Mouse (Mus musculus) bone marrow macrophage, adult 2 months (primary cell): Measurements from ENCODE around the gene Urad. TPM values are rescaled to one million over a fixed set of nuclear protein-coding genes. Genes with fewer than 3 reads are reported as not detected.
A peak's percentile ranks its signal among the peaks of the same experiment; 100 is the strongest.

Source experiments
- H3K27ac ChIP-seq: 2 replicates; pipeline ENCODE4 v1.5.1; 2012; ENCODE audit warnings: low read depth, low read length; ENCODE audit not compliant: insufficient read depth
- H3K4me1 ChIP-seq: 2 replicates; pipeline ENCODE4 v1.6.1; 2012; ENCODE audit warnings: low read length; ENCODE audit not compliant: control insufficient read depth, insufficient read depth
- H3K4me3 ChIP-seq: 2 replicates; pipeline ENCODE4 v1.5.1; 2012; ENCODE audit warnings: mild to moderate bottlenecking, low read length, moderate library complexity; ENCODE audit not compliant: insufficient read depth
- CTCF ChIP-seq: IDR thresholded peaks from 2 replicates; pipeline ENCODE4 v1.5.1; 2012; ENCODE audit warnings: low read depth, mild to moderate bottlenecking, low read length, moderate library complexity
- POLR2A ChIP-seq: IDR thresholded peaks from 2 replicates; pipeline ENCODE4 v1.6.1; 2012; ENCODE audit warnings: mild to moderate bottlenecking, low read depth, low read length, borderline replicate concordance
- polyA plus RNA-seq: library from polyadenylated mRNA; stranded (reverse); fragments of >200 nt; gene quantifications from 2 replicates; pipeline ENCODE4 v1.2.4, GENCODE M21; 2012; ENCODE audit not compliant: missing spikeins, insufficient read depth, insufficient read length

The Urad gene
- polyA plus RNA-seq, 1 experiment: not detected

DNA sequence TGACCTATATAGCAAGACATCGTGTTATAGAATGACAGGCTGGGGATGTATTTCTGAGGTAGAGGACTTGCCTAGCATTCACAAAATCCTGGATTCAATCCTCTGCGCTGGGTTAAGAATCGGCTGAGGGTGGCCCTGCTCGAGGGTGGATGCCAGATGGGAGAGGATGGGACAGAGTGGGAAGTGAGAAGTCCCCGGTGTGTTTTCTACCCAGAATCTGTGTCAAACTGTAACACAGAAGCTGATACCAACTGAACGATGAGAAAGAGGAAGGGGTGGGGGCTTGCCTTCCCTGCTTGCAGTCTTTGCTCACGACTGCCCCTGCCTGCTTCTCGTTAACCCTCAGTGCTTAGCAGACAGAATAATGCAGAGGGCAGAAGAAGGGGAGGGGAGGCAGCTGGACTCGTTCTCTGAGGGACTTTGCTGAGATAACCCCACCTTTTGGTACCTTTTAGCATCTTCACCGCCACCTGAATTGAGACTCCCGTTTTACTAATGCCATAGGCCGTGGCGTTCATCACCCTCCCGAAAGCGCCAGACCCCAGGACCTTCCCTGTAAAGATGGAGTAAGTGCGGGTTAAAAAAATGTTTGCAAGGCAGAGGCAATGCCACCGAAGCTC, 32.0 kb upstream of the Urad start:
- no peaks in the 10 kb centered on the region for H3K4me1 ChIP-seq

DNA sequence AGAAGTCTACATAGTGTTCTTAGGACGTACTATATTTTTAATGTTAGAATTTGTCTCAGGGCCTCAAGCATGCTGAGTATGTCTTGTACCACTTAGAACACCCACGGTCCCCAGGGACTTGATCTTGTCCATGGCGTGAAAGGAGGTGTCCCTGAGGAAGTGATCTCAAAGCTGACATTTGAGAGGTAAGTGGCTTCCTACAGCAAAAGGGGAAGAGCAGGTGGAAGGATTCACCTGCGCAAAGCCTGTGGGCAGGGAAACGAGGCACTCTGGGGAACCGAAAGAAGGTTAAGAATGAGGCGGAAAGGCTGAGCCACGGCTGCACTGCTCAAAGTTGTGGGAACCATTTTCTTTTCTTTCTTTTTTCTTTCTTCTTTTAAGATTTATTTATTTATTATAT, 29.7 kb upstream of the Urad start:
- TF ChIP-seq POLR2A (no peak), CTCF (no peak)
- Histone ChIP-seq H3K27ac (no peak overlapping the region), H3K4me1 (no peaks in the 10 kb centered on the region), H3K4me3 (no peak overlapping the region)

More for the DNA sequence above, 32.0 kb upstream of the Urad start:
- no peak for TF ChIP-seq CTCF
- TF ChIP-seq POLR2A: no peak
- Histone ChIP-seq H3K4me3 (no peak overlapping the region), H3K27ac (no peak overlapping the region)

DNA sequence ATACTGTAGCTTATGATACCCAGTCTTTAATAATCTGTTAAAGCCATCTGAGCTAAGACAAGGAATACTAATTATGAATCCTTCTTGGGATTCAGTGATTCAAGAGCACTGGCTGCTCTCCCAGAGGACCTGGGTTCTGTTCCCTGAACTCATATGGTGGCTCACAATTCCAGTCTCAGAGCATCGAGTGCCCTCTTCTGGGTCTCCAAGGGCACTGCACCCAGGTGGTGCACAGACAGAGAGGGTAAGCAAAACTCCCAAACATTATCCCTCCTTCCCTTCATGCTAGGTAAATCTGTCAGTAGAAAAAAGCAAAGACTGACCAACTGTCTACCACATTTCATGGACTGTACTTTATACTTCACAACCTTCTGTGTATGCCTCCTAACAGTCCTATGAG, 23.7 kb upstream of the Urad start:
- H3K4me3 ChIP-seq: no peak overlapping the region
- TF ChIP-seq POLR2A (no peak), CTCF (no peak)
- no peaks in the 10 kb centered on the region for H3K4me1 ChIP-seq
- H3K27ac ChIP-seq: no peak overlapping the region

DNA sequence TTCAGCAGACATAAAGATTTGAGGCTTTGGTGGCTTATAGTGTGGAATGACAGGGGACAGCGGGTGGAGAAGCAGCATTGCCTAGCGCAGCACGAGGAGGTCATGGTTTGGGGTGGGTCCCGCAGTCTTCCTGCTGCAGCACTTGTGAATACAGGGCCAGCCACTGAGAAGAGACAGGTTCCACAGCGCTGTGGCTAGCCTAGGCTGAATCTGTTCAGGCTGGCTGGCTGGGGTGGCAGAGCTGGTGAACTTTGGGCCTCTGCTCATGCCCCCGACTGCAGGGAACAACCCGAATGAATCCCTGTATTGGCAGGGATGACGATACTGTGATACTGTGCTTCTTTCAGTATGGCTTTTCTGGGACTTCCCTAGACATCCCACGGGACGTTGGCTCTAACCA, 21.7 kb upstream of the Urad start:
- Histone ChIP-seq H3K4me1 (no peaks in the 10 kb centered on the region), H3K27ac (no peak overlapping the region), H3K4me3 (no peak overlapping the region)
- TF ChIP-seq CTCF (no peak), POLR2A (no peak)

DNA sequence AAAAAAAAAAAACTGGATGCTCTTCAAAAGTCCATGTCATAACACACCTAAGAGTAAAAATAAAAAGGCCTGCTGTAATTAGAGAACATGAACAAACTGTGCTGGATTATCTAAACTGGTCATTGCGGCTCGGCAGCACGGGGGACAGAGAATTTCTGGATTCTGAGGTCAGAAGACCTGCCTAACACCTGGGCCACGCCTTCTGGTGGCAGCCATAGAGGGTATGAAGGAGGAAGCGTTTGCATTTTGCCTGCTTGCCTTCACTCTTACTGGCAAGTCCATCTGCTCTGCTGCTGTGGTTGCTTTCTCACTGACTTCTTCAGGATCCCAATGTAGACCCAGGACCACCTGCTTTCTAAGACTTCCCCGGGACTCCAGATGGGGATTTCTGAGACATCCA, 20.7 kb upstream of the Urad start:
- no peak for TF ChIP-seq POLR2A
- H3K4me3 ChIP-seq: no peak overlapping the region
- no peaks in the 10 kb centered on the region for H3K4me1 ChIP-seq
- H3K27ac ChIP-seq: no peak overlapping the region

DNA sequence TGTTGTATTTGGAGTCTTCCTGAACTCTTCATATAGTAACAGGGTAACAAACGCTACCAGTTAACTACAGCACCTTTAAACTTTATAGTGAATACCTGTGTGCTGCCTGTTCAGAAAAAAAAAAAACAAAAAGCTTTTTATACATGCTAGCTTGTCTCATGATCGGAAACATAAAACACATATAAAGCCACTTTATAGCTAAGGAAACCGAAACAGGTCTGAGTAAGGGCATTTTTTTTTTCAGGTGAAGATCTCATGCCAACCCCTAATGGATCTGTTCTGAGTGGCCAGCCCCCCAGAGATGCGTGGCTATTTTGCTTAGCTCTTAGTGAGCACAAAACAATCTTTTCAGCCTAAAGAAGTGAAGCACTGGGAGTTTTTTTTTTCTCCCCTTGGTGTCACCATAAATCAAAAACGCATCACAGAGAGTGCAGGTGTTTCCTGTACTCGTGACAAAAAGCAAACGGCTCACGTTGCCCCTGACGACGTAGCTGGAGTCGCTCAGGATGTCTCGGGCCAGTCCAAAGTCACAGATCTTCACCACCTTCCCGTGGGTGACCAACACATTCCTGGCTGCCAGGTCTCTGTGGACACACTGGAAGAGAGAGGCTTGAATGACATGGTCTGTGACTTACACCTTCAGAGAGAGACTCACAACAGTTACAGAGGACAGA, 18.6 kb upstream of the Urad start:
- Histone ChIP-seq H3K4me3 (no peak overlapping the region), H3K27ac (no peak overlapping the region), H3K4me1 (no peaks in the 10 kb centered on the region)
- TF ChIP-seq CTCF (no peak), POLR2A (no peak)

DNA sequence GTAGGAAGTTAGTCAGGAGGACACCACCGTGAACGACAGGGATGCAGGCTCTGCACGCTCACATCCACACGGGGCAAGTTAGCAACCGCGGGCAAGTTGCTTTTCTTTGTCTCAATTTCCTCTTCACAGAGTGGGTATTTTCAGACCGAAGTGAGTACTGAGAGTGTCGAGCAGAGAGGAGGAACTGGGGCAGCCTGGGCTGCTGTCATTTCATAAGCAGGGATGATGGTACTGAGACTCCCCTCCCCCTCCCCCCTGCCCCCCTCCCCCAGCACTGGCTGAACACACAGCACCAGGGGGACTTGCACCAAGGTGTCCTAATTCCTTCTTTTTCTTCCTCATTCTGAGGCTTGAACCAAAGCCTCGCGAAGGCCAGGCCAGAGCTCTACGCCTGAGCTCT, 17.3 kb upstream of the Urad start:
- no peaks in the 10 kb centered on the region for H3K4me1 ChIP-seq
- no peak overlapping the region for H3K27ac ChIP-seq
- H3K4me3 ChIP-seq: no peak overlapping the region
- TF ChIP-seq POLR2A (no peak), CTCF (no peak)

DNA sequence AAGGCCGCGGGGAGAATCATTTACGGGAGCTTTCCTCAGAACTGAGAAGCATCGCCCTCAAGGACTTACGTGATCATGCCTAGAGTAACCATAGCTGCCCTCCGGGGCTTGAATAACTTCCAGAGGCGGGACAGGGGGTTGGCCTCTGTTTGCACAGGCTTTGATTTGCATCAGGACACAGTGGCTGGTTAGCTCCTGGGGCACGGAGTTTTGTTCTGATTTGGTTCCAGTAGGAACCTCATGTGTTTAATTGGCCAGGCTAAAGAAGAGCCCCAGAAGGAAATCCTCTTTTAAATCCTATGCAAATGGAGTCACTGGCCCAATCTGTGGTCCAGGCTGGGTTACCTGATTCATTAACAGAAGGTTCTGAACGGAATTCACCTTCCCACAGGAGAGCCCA, 16.7 kb upstream of the Urad start:
- Histone ChIP-seq H3K4me1 (no peaks in the 10 kb centered on the region), H3K4me3 (no peak overlapping the region), H3K27ac (no peak overlapping the region)
- TF ChIP-seq POLR2A: no peak
- no peak for TF ChIP-seq CTCF

DNA sequence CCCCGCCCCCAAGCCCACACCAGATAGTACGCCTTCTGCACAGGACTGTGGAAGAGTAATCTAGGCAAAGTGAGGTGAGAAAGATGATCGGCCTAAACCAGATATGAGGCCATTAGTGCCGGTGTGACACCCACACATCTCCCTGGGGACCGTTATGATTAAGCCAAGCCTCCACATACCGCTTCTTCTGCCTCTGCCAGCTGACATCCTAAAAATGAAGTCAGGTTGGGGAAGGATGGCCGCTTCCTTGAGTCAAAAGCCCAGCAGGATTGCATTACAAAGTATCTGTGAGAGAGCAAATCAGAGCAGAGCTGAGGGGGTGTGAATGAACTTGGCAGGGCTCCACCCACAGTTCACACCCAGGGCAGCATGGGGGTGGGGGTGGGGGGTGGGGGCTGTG, 10.5 kb upstream of the Urad start:
- Histone ChIP-seq H3K4me3 (no peak overlapping the region), H3K4me1 (no peaks in the 10 kb centered on the region), H3K27ac (no peak overlapping the region)
- no peak for TF ChIP-seq POLR2A
- no peak for TF ChIP-seq CTCF

DNA sequence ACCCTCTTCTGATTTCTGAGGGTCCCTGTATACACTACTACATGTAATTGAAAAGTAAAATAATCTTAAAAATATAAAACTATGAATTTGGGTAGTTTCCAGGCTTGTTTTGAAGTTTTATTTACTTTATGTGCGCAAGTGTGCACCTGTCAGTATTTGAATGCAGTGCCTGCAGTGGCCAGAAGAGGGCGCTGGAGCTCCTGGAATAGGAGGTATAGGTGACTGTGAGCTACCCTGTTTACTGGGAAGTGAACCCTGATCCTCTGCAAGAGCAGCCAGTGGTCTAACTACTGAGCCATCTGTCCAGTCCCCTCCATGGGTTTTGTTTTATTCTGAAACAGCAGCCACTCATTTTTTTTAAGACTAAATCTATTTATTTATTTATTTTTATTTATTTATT, 9.3 kb upstream of the Urad start:
- TF ChIP-seq POLR2A (no peak), CTCF (peak; percentile 93)
- Histone ChIP-seq H3K4me1 (no peaks in the 10 kb centered on the region), H3K27ac (no peak overlapping the region), H3K4me3 (no peak overlapping the region)

DNA sequence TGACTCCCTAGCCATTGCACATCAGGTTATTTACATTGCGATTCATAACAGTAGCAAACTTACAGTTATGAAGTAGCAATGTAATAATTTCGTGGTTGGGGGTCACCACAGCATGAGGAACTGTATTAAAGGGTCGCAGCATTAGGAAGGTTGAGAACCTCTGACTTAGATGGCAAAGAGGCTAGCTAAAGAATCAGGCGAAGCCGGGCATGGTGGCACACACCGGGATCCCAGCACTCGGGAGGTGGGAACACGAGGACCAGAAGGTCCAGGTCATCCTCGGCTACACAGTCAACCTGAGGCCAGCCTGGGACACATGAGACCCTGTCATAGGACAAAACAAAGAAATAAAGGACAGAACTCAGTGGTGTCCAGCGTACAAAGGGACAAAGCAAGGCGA, 7.7 kb upstream of the Urad start:
- no peak overlapping the region for H3K4me3 ChIP-seq
- H3K4me1 ChIP-seq: no peaks in the 10 kb centered on the region
- no peak for TF ChIP-seq CTCF
- TF ChIP-seq POLR2A: no peak
- no peak overlapping the region for H3K27ac ChIP-seq
